8 mouse cellular contexts compared by ENCODE assay signal in genomic region chr2:157170166-157170565, GRCm38 (mm10). TPM values are rescaled to one million over a fixed set of nuclear protein-coding genes. Genes with fewer than 3 reads are reported as not detected.
DNase-seq lines count a peak whose midpoint lies in the region; ATAC-seq lines count a peak whose summit lies in the region.
"Had no signal": no experiment of that assay in that cellular context is flagged by ENCODE, and none has a peak within 500 bp of the region (broad histone marks: within the 10 kb centered on the region; RNA-seq: fewer than 3 reads in every experiment).

No protein-coding gene starts in this region.

- no peak overlapping the region for H3K4me2 ChIP-seq in forebrain, embryonic 11.5 days (ENCODE audit: low read depth, low read length, severe bottlenecking)
- no peak overlapping the region for H3K4me2 ChIP-seq in stomach, embryonic 16.5 days (ENCODE audit: low read depth, low read length)

- peak; percentile 58; the same call in 1 of the 2 replicates for ATAC-seq in forebrain, embryonic 11.5 days (replicated peaks; ENCODE audit: low FRiP score)
- peak; percentile 56; the same call in 1 of the 2 replicates for ATAC-seq in stomach, embryonic 16.5 days (ENCODE audit: insufficient read depth, low FRiP score)

- peaks cover 6% of the 10 kb centered on the region; the same call in 1 of the 2 replicates for H3K36me3 ChIP-seq in forebrain, embryonic 11.5 days (ENCODE audit: control insufficient read depth, insufficient read depth, low read length)
- peaks cover 4% of the 10 kb centered on the region; the same call in 1 of the 2 replicates for H3K36me3 ChIP-seq in stomach, embryonic 16.5 days (ENCODE audit: control insufficient read depth, insufficient read depth, low read length)

- no peak overlapping the region; the same call in 1 of the 2 replicates for H3K27ac ChIP-seq in forebrain, embryonic 11.5 days (ENCODE audit: low read depth, low read length)
- no peak overlapping the region for H3K27ac ChIP-seq in stomach, embryonic 16.5 days (ENCODE audit: low read length)

- WGBS in forebrain, embryonic 11.5 days: 32% methylated on average over 5 of the region's 5 CpGs
- 35% methylated on average over 5 of the region's 5 CpGs for WGBS in stomach, embryonic 16.5 days

- H3K27me3 ChIP-seq in forebrain, embryonic 11.5 days (ENCODE audit: control insufficient read depth, insufficient read depth, low read length): no peaks in the 10 kb centered on the region
- H3K27me3 ChIP-seq in stomach, embryonic 16.5 days (ENCODE audit: control insufficient read depth, insufficient read depth, low read length): no peaks in the 10 kb centered on the region

- intact Hi-C loops in left cerebral cortex, postnatal 25 days (cut with DNase I): no loop called here
- intact Hi-C loops in heart, postnatal 14 days (cut with DNase I): no loop called here

- DNase-seq in left cerebral cortex, postnatal 25 days (ENCODE audit: low spot score in 2 of 2): peak; percentile 4 to 17
- no peak for DNase-seq in left cerebral cortex, adult 11 months (ENCODE audit: low spot score)
- DNase-seq in forebrain, embryonic 11.5 days (ENCODE audit: low spot score): peak; percentile 64
- DNase-seq in lung, postnatal 10 days: peak; percentile 34
- no peak for DNase-seq in ovary, adult 18-20 months (ENCODE audit: low spot score)
- no peak for DNase-seq in heart, postnatal 14 days
- DNase-seq: adrenal gland, postnatal 10 days had no signal

- H3K4me1 ChIP-seq in forebrain, embryonic 11.5 days (replicated peaks; ENCODE audit: control insufficient read depth, insufficient read depth, low read length): no peaks in the 10 kb centered on the region
- no peaks in the 10 kb centered on the region for H3K4me1 ChIP-seq in stomach, embryonic 16.5 days (ENCODE audit: control insufficient read depth, insufficient read depth, low read length)

- H3K9ac ChIP-seq in forebrain, embryonic 11.5 days (ENCODE audit: low read length): no peak overlapping the region
- H3K9ac ChIP-seq in stomach, embryonic 16.5 days (ENCODE audit: low read length): no peak overlapping the region

- no peak overlapping the region for H3K4me3 ChIP-seq in forebrain, embryonic 11.5 days (ENCODE audit: low read depth, low read length)
- H3K4me3 ChIP-seq in stomach, embryonic 16.5 days (replicated peaks; ENCODE audit: low read length): no peak overlapping the region

- H3K9me3 ChIP-seq in forebrain, embryonic 11.5 days (ENCODE audit: control insufficient read depth, low read length): no peaks in the 10 kb centered on the region
- H3K9me3 ChIP-seq in stomach, embryonic 16.5 days (replicated peaks; ENCODE audit: control insufficient read depth, low read length): no peaks in the 10 kb centered on the region

RNA-seq across cellular contexts. Expression of gene Rbl1, which starts 34.2 kb away (rescaled TPM):
- total RNA-seq in left cerebral cortex, postnatal 25 days (2021): 1 to 10 TPM; 1.2 to 1.6 TPM
- polyA plus RNA-seq in forebrain, embryonic 11.5 days (2014; fragmentation: Nextera tagmentation; extraction: Ambion mirVana): 41.3 and 43.2 TPM in 2 replicates
- polyA plus RNA-seq in stomach, embryonic 16.5 days (2015; fragmentation: Nextera tagmentation; extraction: Ambion mirVana): 17.6 and 20.2 TPM in 2 replicates
- total RNA-seq in heart, postnatal 14 days (2021): 1 to 10 TPM; 3.1 to 4.3 TPM

RNA-seq across cellular contexts. Expression of gene Samhd1, which starts 35.1 kb away (rescaled TPM):
- 10 to 100 TPM; 11.6 to 12.4 TPM for total RNA-seq in left cerebral cortex, postnatal 25 days (2021)
- 25.6 and 27.5 TPM in 2 replicates for polyA plus RNA-seq in forebrain, embryonic 11.5 days (2014; fragmentation: Nextera tagmentation; extraction: Ambion mirVana)
- 27.2 and 29.1 TPM in 2 replicates for polyA plus RNA-seq in stomach, embryonic 16.5 days (2015; fragmentation: Nextera tagmentation; extraction: Ambion mirVana)
- 10 to 100 TPM; 21.9 to 22.4 TPM for total RNA-seq in heart, postnatal 14 days (2021)

Comparison
In these comparisons a context has a peak if more than half of its experiments do, and no peak if none do; other contexts are left out.
1. DNase-seq: peak in left cerebral cortex, postnatal 25 days (2 of 2), forebrain, embryonic 11.5 days (single experiment) and lung, postnatal 10 days (single experiment); none in left cerebral cortex, adult 11 months (single experiment), ovary, adult 18-20 months (single experiment) and heart, postnatal 14 days (0 of 2).